Mouse (Mus musculus): ENCODE data around the gene Lrrc40.

Lrrc40 gene

GRCm38 (mm10) chr3:158036329-158036988, at the start of gene Lrrc40, which contains the start of gene Srsf11:
Lrrc40 (plus strand) TSS chr3:158036662.
Srsf11 (minus strand) TSS chr3:158036639.
- DNase-seq = peak; percentile 98

- no peak for DNase-seq
Observed at GRCm38 (mm10) chr3:157993322-157993721, 43.1 kb upstream of the Lrrc40 start.

GRCm38 (mm10) chr3:157995726-157996125, 40.7 kb upstream of the Lrrc40 start:
- no peak for DNase-seq

GRCm38 (mm10) chr3:157998742-157999369, 37.6 kb upstream of the Lrrc40 start:
- no peak for DNase-seq

- no peak for DNase-seq
Observed at GRCm38 (mm10) chr3:158008647-158009046, 27.8 kb upstream of the Lrrc40 start.

- peak in 1 of 2 experiments; percentile 7 for DNase-seq
Observed at GRCm38 (mm10) chr3:158009762-158010320, 26.6 kb upstream of the Lrrc40 start.

- DNase-seq = peak; percentile 94 to 96
Observed at GRCm38 (mm10) chr3:158031371-158031925, 5.0 kb upstream of the Lrrc40 start.

- no peak for DNase-seq
Observed at GRCm38 (mm10) chr3:158032106-158032505, 4.4 kb upstream of the Lrrc40 start.

GRCm38 (mm10) chr3:158035866-158036265, 596 bp upstream of the Lrrc40 start:
- DNase-seq = peak; percentile 33 to 59

- DNase-seq = no peak
Observed at GRCm38 (mm10) chr3:158038106-158038505, 1.6 kb downstream of the Lrrc40 start.

- no peak for DNase-seq
Observed at GRCm38 (mm10) chr3:158040755-158041154, 4.3 kb downstream of the Lrrc40 start.

GRCm38 (mm10) chr3:158049508-158049907, 13.0 kb downstream of the Lrrc40 start:
- DNase-seq = no peak

- no peak for DNase-seq
Observed at GRCm38 (mm10) chr3:158060621-158061291, 24.3 kb downstream of the Lrrc40 start.

- DNase-seq = no peak
Observed at GRCm38 (mm10) chr3:158061811-158062523, 25.5 kb downstream of the Lrrc40 start.

GRCm38 (mm10) chr3:158065256-158065655, 28.8 kb downstream of the Lrrc40 start:
- DNase-seq = no peak

- no peak for DNase-seq
Observed at GRCm38 (mm10) chr3:158067916-158068315, 31.5 kb downstream of the Lrrc40 start.

- DNase-seq = peak in 1 of 2 experiments; percentile 8
Observed at GRCm38 (mm10) chr3:158068613-158069263, 32.3 kb downstream of the Lrrc40 start.

GRCm38 (mm10) chr3:158075004-158075403, 38.5 kb downstream of the Lrrc40 start:
- DNase-seq = no peak

GRCm38 (mm10) chr3:158076685-158077379, 40.4 kb downstream of the Lrrc40 start:
- DNase-seq = peak in 1 of 2 experiments; percentile 32

GRCm38 (mm10) chr3:158077380-158077772, 40.9 kb downstream of the Lrrc40 start:
- no peak for DNase-seq

GRCm38 (mm10) chr3:158077828-158078227, 41.4 kb downstream of the Lrrc40 start:
- DNase-seq = no peak

Measured in cerebellum, postnatal 10 days (tissue).